Mouse (Mus musculus) heart, postnatal 25 days (tissue): ENCODE results near the gene Phf13. TPM values are rescaled to one million over a fixed set of nuclear protein-coding genes. Genes with fewer than 3 reads are reported as not detected.

Source experiments
- DNase-seq: peaks from one replicate; pipeline ENCODE4 v3.0.0; 2022; ENCODE audit warnings: low spot score
- intact Hi-C: fragments of 180-260 bp; cut with DNase I; formaldehyde crosslinking; loops from one replicate; pipeline ENCODE4 v1.15.1; 2025
- total RNA-seq, 2 experiments: library from RNA; stranded (reverse); gene quantifications; 2 replicates each; pipeline ENCODE4 v1.2.3; 2021

Phf13 gene
- total RNA-seq, 2 experiments from 2014 or later: 5.8 to 6.2 TPM

- no peak for DNase-seq
- intact Hi-C loops: no loop called here
These were observed 1.6 kb downstream of the Phf13 start for GRCm38 (mm10) chr4:151994228-151995171.

DNA sequence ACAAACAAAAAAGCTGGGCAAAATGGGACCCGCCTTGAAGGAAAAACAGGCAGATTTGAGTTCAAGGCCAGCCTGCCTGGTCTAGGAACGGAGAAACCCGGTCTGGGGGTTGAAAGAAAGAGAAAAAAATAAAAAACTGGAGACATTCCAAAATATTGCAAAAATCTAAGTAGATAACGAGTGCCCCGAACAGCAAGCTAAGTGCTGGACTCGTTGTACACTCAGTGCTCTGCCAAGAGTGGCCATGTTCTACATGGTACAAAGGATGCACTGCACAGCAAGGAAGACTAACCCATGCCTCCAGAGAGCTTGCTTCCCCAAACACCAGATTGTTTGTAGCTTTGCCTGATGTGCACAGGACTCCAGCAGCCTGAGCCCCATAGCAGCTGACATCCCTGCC, 3.0 kb downstream of the Phf13 start:
- no peak for DNase-seq
- intact Hi-C loops: no loop called here

- intact Hi-C loops: no loop called here
- no peak for DNase-seq
These were observed 4.0 kb downstream of the Phf13 start for GRCm38 (mm10) chr4:151992091-151992490.

DNA sequence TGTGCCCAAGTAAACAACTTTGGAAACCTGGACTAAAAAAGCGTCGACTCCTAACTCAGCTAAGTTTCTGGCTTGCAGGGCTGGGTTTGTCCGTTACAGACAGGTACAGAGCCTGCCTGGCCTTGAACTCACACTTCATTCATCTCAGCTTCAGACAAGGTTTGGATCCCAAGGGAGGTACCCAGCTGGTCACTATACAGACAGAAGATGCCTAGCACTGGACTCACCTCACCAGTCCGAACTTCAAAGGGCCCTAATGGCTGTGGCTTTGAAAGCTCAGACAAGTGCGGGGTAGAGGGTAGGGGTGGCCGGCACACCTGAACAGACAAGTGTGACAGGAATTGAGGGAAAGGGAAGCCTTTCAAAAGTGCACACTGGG, 7.0 kb downstream of the Phf13 start:
- intact Hi-C loops: no loop called here
- DNase-seq: no peak

GRCm38 (mm10) chr4:151988342-151989109, 7.5 kb downstream of the Phf13 start, which contains the start of gene Thap3:
Gene Thap3 (minus strand): TSS chr4:151988997.
- DNase-seq: peak; percentile 69
- intact Hi-C loops: no loop called here

- intact Hi-C loops: no loop called here
- no peak for DNase-seq
These were observed 8.1 kb downstream of the Phf13 start for GRCm38 (mm10) chr4:151988014-151988341.

- intact Hi-C loops: loop anchor here (2.0 kb wide), 1 partner anchor 40 kb away; the partner anchor contains the start of gene Zbtb48
- no peak for DNase-seq
These were observed 9.4 kb downstream of the Phf13 start for GRCm38 (mm10) chr4:151986650-151987049.

- intact Hi-C loops: loop anchor here (2.0 kb wide), 1 partner anchor 41 kb away; the partner anchor contains the start of gene Zbtb48
- no peak for DNase-seq
These were observed 10.2 kb downstream of the Phf13 start for GRCm38 (mm10) chr4:151985886-151986285.

DNA sequence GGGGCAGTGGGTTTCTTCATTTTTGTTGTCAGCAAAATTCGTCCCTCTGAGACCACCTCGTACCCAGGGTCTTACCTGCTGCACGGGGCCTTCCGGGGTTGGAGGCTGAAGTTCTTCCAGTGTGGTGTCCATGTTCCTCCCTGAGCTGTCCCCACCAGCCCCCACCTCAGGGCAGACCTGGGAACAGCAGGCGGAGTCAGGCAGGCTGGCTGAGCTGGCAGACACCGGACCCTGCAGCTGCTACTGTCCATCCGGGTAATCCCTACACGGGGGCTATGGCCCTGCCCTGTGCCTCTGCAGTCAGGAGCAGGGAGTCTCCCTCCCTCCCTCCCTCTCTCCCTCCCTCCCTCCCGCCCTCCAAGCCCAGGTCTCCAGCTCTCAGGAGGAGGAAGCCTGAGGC, 12.5 kb downstream of the Phf13 start:
- DNase-seq: no peak
- intact Hi-C loops: no loop called here

DNA sequence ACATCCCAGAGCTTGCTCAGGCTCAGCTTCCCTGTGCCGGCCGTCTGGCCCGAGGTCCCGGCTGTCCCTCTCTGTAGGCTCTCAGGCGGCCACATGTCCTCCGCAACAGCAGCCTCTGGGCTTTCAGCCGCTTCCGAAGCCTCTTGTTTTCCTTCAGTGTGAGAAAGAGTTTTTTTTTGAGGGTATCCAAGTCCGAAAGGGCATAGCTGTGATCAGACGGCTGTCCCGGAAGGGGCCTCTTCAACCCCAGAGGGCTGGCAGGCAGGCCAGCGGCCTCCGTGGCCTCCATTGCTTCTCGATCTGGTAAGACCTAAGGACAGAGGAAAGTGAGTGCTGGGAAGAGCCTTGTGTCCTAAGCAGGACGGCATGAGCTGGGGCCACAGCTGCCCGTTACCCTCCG, 13.0 kb downstream of the Phf13 start:
- DNase-seq: no peak
- intact Hi-C loops: no loop called here

- DNase-seq: peak; percentile 65
- intact Hi-C loops: loop anchor here (1.0 to 2.0 kb wide), 2 partner anchors 57 to 114 kb away; partner anchors contain the start of genes Nol9 and Tas1r1
These were observed 14.7 kb downstream of the Phf13 start for GRCm38 (mm10) chr4:151981363-151981762.

DNA sequence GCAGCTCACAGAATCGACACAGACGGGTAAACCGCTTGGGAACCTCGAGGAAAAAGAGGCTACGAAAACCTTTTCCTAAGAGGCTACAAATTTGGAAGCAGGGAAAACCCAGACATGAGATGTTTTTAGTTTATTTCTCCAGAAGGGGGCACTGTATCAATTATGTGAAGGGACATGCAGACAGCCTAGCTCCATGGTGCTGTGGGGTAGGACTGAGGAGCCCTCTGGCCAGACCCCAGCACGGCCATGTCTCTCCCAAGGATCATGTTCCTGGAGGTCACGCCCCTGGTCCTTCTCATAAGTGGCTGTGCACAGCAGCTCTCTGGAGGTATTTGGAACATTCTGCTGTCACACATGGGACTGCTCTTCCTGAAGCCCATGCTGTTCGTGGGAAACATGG, 15.4 kb downstream of the Phf13 start:
- no peak for DNase-seq
- intact Hi-C loops: loop anchor here (1.0 to 2.0 kb wide), 2 partner anchors 58 to 115 kb away; partner anchors contain the start of genes Nol9 and Tas1r1

DNA sequence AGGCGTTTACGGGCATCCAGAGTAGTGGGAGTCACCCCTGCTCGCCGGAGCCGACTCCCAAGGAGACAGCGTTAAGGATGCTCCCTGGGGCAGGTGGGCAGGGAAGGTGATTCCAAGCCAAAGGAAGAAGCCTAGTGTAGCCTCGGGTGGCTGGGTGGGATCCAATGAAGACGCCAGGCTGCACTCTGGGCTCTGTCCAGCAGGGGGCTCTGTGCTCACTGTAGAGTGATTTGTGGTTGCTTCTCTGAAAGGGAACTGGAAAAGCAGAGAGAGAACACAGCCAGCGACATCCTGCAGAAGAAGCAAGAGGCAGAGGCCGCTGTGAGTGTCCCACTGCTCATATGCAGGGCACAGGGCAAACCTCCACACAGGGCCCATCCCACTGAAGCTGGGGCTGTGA, 18.3 kb downstream of the Phf13 start:
- DNase-seq: peak; percentile 49
- intact Hi-C loops: no loop called here

- no peak for DNase-seq
- intact Hi-C loops: no loop called here
These were observed 20.6 kb downstream of the Phf13 start for GRCm38 (mm10) chr4:151975441-151975840.

DNA sequence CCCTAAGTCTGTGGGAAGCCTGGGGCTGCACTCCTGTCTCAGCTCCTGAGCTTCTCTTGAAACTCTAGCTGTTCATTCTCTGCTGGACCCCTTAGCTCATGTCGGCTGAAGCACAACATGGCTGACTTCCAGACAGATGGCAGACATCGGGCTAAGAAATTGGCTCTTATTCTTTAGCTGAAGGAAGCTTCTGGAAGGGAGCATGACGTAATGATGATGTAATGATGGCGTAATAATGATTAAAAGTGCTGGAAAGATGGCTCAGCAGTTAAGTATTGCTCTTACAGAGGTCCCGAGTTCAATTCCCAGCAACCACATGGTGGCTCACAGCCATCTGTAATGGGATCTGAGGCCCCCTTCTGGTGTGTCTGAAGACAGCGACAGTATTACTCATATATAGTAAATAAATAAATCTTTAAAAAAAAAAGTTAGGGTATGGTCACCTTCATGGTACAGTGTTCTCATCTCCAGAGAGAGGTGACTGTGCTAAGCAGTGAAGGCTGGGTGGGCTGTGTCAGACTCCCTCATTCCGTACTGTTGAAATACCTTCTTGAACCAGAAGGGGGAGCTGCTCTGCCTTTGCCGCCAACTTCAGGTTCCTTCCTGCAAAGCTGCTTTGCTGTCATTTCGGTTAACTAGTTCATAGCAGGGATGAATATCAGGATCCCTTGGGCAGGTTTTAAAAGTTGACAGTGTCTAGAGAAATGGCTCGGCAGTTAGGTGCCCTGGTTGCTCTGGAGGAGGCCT, 23.7 kb downstream of the Phf13 start:
- no peak for DNase-seq
- intact Hi-C loops: no loop called here

DNA sequence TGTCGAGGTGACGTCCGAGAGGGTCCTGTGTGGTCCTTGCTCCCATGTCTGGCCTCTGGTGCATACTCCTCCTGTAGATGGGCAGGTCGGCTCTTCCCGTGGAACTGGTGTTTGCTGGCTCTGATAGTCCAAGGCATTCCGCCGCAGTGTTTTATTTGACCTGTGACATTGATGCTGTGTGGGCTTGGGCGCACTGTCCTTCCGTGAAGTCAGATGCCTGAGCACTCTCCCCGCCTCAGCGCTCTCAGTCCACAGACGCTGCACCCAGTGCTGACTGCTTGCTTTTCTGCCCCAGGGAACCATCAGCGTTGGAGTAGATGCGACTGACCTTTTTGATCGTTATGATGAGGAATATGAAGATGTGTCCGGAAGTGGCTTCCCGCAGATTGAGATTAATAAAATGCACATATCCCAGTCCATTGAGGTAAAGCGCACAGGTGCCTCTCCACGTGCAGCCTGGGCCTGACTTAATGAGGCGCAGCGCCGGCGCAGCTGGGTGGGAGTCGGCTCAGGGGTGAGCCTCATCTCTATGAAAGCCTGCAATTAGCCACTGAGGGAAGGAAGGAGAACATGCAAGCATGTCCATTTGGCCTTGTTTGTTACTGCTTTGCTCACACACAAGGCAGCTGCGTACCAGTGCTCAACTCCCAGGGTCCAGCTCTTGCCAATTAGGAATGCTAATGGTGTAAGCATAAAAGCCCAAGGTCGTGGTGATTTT, 27.7 kb downstream of the Phf13 start:
- intact Hi-C loops: no loop called here
- DNase-seq: no peak

DNA sequence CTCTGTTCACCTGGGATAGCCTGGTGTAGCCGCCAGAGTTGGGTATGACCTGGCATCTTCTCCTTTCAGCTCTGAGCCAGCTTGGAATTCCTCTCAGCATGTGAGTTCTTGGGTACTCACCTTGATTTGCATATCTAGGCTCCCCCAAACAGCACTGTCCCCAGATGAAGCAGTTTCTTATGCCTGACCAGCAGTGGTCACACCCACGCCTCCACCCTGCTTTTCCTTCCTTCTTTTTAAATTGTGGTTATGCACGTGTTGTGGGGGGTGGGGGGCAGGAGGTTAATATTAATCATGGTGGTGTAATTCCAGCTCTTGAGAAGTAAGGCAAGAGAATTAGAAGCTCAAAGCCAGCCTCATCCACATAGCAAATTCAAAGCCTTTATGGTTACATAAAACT, 33.2 kb downstream of the Phf13 start:
- no peak for DNase-seq
- intact Hi-C loops: no loop called here

DNA sequence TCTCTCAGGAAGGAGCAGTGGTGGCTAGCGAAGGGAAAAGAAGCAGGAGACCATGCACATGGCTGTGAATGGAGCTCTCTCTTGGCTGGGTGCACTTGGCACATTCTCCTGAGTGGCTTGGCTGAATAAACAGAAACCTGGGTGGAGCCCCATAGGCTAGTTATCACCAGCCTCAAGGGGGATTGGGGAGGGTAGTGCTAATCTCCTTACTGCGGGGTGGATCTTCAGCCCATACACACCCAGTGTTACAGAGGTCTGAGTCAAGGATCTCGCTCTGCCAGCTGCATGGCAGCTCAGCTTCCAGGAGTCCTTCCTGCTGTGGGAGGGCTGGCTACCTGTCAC, 35.6 kb downstream of the Phf13 start:
- intact Hi-C loops: no loop called here
- DNase-seq: no peak

- intact Hi-C loops: no loop called here
- DNase-seq: no peak
These were observed 36.1 kb downstream of the Phf13 start for GRCm38 (mm10) chr4:151959849-151960512.
